Mouse (Mus musculus) limb, embryonic 14.5 days (tissue): ENCODE results near the gene Ttc9. TPM values are rescaled to one million over a fixed set of nuclear protein-coding genes. Genes with fewer than 3 reads are reported as not detected.
A peak's percentile ranks its signal among the peaks of the same experiment; 100 is the strongest.

Experiments
- ATAC-seq: fragments of 200-750 bp; cut with Nextera tagmentation; 2 replicates; pipeline ENCODE4 v1.8.0; 2017; ENCODE audit warnings: low read depth, moderate number of reproducible peaks, moderate TSS enrichment; ENCODE audit not compliant: low FRiP score
- DNase-seq: peaks from one replicate; pipeline ENCODE4 v3.0.0-alpha.2; 2015; ENCODE audit warnings: low spot score
- H3K27ac ChIP-seq: fragments of 300-500 bp; sonication (generic); replicated peaks from 2 replicates; pipeline ENCODE4 v1.5.1; 2014; ENCODE audit warnings: low read depth, mild to moderate bottlenecking, low read length, moderate library complexity, mixed read lengths
- H3K27me3 ChIP-seq: fragments of 300-500 bp; sonication (generic); 2 replicates; pipeline ENCODE4 v1.6.1; 2014; ENCODE audit warnings: low read length, mixed read lengths; ENCODE audit not compliant: control insufficient read depth, insufficient read depth
- H3K36me3 ChIP-seq: fragments of 300-500 bp; sonication (generic); 2 replicates; pipeline ENCODE4 v1.6.1; 2014; ENCODE audit warnings: mild to moderate bottlenecking, low read length, moderate library complexity, mixed read lengths; ENCODE audit not compliant: control insufficient read depth, insufficient read depth
- H3K4me1 ChIP-seq: fragments of 300-500 bp; sonication (generic); 2 replicates; pipeline ENCODE4 v1.6.1; 2014; ENCODE audit warnings: antibody characterized with exemption, low read length, mixed read lengths; ENCODE audit not compliant: control insufficient read depth, insufficient read depth
- H3K4me2 ChIP-seq: fragments of 300-500 bp; sonication (generic); replicated peaks from 2 replicates; pipeline ENCODE4 v1.6.1; 2014; ENCODE audit warnings: low read depth, mild to moderate bottlenecking, low read length, moderate library complexity; ENCODE audit not compliant: severe bottlenecking
- H3K4me3 ChIP-seq: fragments of 300-500 bp; sonication (generic); replicated peaks from 2 replicates; pipeline ENCODE4 v1.5.1; 2014; ENCODE audit warnings: low read length
- H3K9ac ChIP-seq: fragments of 300-500 bp; sonication (generic); 2 replicates; pipeline ENCODE4 v1.6.1; 2014; ENCODE audit warnings: mild to moderate bottlenecking, low read depth, low read length, moderate library complexity; ENCODE audit not compliant: severe bottlenecking
- H3K9me3 ChIP-seq: fragments of 300-500 bp; sonication (generic); 2 replicates; pipeline ENCODE4 v1.6.1; 2016; ENCODE audit warnings: low read length; ENCODE audit not compliant: control insufficient read depth
- POLR2A ChIP-seq: fragments of 200-500 bp; IDR thresholded peaks from 2 replicates; pipeline ENCODE4 v1.8.0; 2012; ENCODE audit warnings: inconsistent platforms, mild to moderate bottlenecking, moderate library complexity, borderline replicate concordance; ENCODE audit not compliant: insufficient read depth, insufficient read length; ENCODE audit errors: extremely low read depth
- whole genome bisulfite sequencing: fragments of 180-500 bp; shearing (Covaris S2); extraction: QIAGEN DNeasy Blood & Tissue Kit; methylation state at CpG from one replicate; pipeline ENCODE4 v1.1.7; 2014; 5-methylcytosine and 5-hydroxymethylcytosine counted together
- polyA plus RNA-seq, 2 experiments: library from polyadenylated mRNA; depleted of rRNA in 1 of 2; stranded (reverse) in 1 of 2; unstranded in 1 of 2; fragments of >200 nt; fragmentation: Nextera tagmentation in 1 of 2; extraction: Ambion mirVana in 1 of 2; gene quantifications; 2 replicates each; pipeline versions ENCODE4 v1.2.1 to v1.2.3; 2012 to 2014

Ttc9 gene
- polyA plus RNA-seq, 2 experiments, result 1.1 to 1.2 TPM

GRCm38 (mm10) chr12:81702903-81703302 is 71.9 kb downstream of the Ttc9 start:
- Histone ChIP-seq H3K9ac (no peak overlapping the region), H3K9me3 (peaks cover 4% of the 10 kb centered on the region; the same call in 1 of the 2 replicates), H3K4me2 (no peak overlapping the region), H3K4me1 (no peaks in the 10 kb centered on the region), H3K4me3 (no peak overlapping the region), H3K27me3 (no peaks in the 10 kb centered on the region), H3K27ac (no peak overlapping the region), H3K36me3 (no peaks in the 10 kb centered on the region)
- no peak for TF ChIP-seq POLR2A
- DNase-seq (peak; percentile 58), ATAC-seq (no peak)
- 17% methylated on average over 1 of the region's 1 CpGs for WGBS

DNA sequence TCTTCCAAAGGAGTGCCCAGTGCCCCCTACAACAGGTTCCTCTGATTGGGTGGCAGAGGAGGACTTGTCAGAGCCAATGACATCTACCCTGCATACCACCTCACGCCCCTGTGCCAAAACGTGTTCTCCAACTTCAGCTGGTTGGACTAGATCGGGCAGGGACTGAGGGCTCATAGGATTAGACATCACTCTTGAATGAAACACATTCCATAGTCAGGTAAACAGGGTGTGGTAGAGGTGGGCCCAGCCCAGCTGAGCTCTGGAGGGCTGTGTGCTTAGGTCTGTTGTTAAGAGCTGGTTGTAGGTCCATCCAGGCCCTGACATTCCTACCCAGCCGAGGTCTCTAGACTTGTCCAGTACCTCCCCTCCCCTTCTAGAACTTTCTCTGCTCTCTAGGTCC is 81.6 kb downstream of the Ttc9 start:
- Histone ChIP-seq H3K4me2 (no peak overlapping the region), H3K27ac (no peak overlapping the region), H3K36me3 (no peaks in the 10 kb centered on the region), H3K4me3 (no peak overlapping the region), H3K4me1 (no peaks in the 10 kb centered on the region), H3K9me3 (peaks cover 7% of the 10 kb centered on the region; the same call in 1 of the 2 replicates), H3K27me3 (no peaks in the 10 kb centered on the region), H3K9ac (no peak overlapping the region)
- 82% methylated on average over 4 of the region's 4 CpGs for WGBS
- no peak for TF ChIP-seq POLR2A
- ATAC-seq, result no peak
- no peak for DNase-seq

Other genes starting within 250 kb of the Ttc9 start
- gene Adam4, start 209.3 kb upstream of the Ttc9 start, polyA plus RNA-seq (2012; rRNA removed), result 0.70 and 0.75 TPM in 2 replicates
- gene Adam4, start 209.3 kb upstream of the Ttc9 start, polyA plus RNA-seq (2014; fragmentation: Nextera tagmentation; extraction: Ambion mirVana), result 0.62 and 0.79 TPM in 2 replicates
- 79.2 and 102 TPM in 2 replicates for gene Cox16, start 146.1 kb upstream of the Ttc9 start, polyA plus RNA-seq (2012; rRNA removed)
- gene Cox16, start 146.1 kb upstream of the Ttc9 start, polyA plus RNA-seq (2014; fragmentation: Nextera tagmentation; extraction: Ambion mirVana), result 137 and 139 TPM in 2 replicates
- gene Gm20498, start 98.3 kb upstream of the Ttc9 start, polyA plus RNA-seq (2012; rRNA removed), result 18.8 and 19.3 TPM in 2 replicates
- 22.6 and 30.2 TPM in 2 replicates for gene Gm20498, start 98.3 kb upstream of the Ttc9 start, polyA plus RNA-seq (2014; fragmentation: Nextera tagmentation; extraction: Ambion mirVana)
- gene Synj2bp, start 98.3 kb upstream of the Ttc9 start, polyA plus RNA-seq (2012; rRNA removed), result 22.2 and 24.9 TPM in 2 replicates
- gene Synj2bp, start 98.3 kb upstream of the Ttc9 start, polyA plus RNA-seq (2014; fragmentation: Nextera tagmentation; extraction: Ambion mirVana), result 32.2 and 38.7 TPM in 2 replicates
- gene Adam21, start 62.8 kb upstream of the Ttc9 start, polyA plus RNA-seq (2012; rRNA removed), result 0.11 and 0.20 TPM in 2 replicates
- 0.22 and 0.23 TPM in 2 replicates for gene Adam21, start 62.8 kb upstream of the Ttc9 start, polyA plus RNA-seq (2014; fragmentation: Nextera tagmentation; extraction: Ambion mirVana)
- 49.4 and 57.5 TPM in 2 replicates for gene Med6, start 36.2 kb upstream of the Ttc9 start, polyA plus RNA-seq (2012; rRNA removed)
- 72.6 and 73.1 TPM in 2 replicates for gene Med6, start 36.2 kb upstream of the Ttc9 start, polyA plus RNA-seq (2014; fragmentation: Nextera tagmentation; extraction: Ambion mirVana)
- gene Map3k9, start 149.9 kb downstream of the Ttc9 start, polyA plus RNA-seq (2012; rRNA removed), result 0.83 and 0.87 TPM in 2 replicates
- gene Map3k9, start 149.9 kb downstream of the Ttc9 start, polyA plus RNA-seq (2014; fragmentation: Nextera tagmentation; extraction: Ambion mirVana), result 1.5 and 1.6 TPM in 2 replicates
- gene Pcnx, start 228.8 kb downstream of the Ttc9 start, polyA plus RNA-seq (2012; rRNA removed), result 32.5 and 36.6 TPM in 2 replicates
- 18.4 and 20.0 TPM in 2 replicates for gene Pcnx, start 228.8 kb downstream of the Ttc9 start, polyA plus RNA-seq (2014; fragmentation: Nextera tagmentation; extraction: Ambion mirVana)